Mouse (Mus musculus) ES-E14 (cell line): Measurements from ENCODE around the gene Zfp119b.

Source experiments
- MAFK ChIP-seq: IDR thresholded peaks from 2 replicates; pipeline ENCODE4 v1.6.1; 2014; ENCODE audit warnings: mild to moderate bottlenecking, low read depth, low read length, inconsistent platforms; ENCODE audit not compliant: insufficient read depth
- ZC3H11A ChIP-seq: IDR thresholded peaks from 2 replicates; pipeline ENCODE4 v1.6.1; 2012; ENCODE audit warnings: low read depth, mild to moderate bottlenecking, inconsistent platforms, low read length, borderline replicate concordance
- ZNF384 ChIP-seq: IDR thresholded peaks from 2 replicates; pipeline ENCODE4 v1.6.1; 2012; ENCODE audit warnings: low read depth, low read length, inconsistent platforms

GRCm38 (mm10) chr17:55952447-55953027 lies 3.2 kb upstream of the Zfp119b start, which contains the start of gene Ebi3:
- TF ChIP-seq ZNF384 (no peak), MAFK (no peak), ZC3H11A (no peak)
